Mouse (Mus musculus) frontal cortex, postnatal 10 days (tissue): ENCODE measurements around the gene Armc2.

ENCODE experiments used
- DNase-seq, 2 experiments: peaks; one replicate each; pipeline ENCODE4 v3.0.0; 2022; ENCODE audit warnings: low spot score in 2 of 2, mixed read lengths in 1 of 2

Gene Armc2

DNA sequence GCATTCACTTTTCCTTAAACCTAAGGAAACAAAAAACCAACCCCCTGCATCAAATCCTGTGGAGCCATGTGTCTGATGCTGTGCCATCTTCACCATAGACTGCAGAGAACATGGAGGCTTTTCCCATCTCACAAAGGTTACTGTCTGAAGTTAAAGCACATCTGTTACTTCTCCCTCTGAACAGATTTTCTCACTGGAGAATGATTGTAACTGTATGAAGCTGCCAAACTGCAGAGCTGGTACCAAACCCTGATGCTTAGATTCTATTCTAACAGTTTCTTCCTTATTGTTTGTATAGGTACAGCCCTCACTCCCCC is 151.4 kb downstream of the Armc2 start:
- no peak for DNase-seq

DNA sequence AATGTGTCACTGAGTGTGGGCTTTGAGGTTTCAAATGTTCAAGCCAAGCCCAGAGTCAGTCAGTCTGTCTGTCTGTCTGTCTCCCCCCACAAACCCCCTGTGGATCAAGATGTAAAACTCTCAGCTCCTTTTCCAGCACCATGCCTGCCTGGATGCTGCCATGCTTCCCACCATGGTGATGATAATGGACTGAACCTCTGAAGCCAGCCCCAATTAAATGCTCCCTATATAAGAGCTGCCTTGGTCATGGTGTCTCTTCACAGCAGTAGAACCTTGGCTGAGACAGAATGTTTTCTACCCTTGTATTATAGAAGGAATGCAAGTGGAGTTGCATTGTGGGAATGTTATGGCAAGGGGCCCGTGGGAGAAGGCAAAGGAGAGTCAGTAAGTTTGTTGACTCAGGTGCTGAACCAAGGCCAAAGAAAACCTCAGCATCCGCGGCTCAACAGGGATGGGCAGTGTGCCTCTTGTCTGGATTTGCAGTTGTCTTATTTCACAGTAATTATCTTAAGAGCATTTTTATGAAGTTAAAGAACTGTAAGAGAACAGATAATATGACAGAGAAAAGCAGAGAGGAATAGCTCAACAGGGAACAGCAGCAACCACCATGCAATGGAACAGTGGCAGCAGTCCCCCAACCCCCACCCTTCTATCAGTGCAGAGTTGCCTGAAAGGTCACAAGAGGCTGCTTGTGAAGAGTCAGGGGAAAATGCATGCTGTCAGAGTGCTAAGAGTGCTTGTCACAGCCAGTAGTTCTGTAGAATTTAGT is 152.0 kb downstream of the Armc2 start:
- DNase-seq = no peak
